Mouse (Mus musculus) liver, postnatal 0 days (tissue): ENCODE data around the gene Ahcyl1.

Source experiments
- CTCF ChIP-seq: sonication (generic); IDR thresholded peaks from 2 replicates; pipeline ENCODE4 v1.5.1; 2016; ENCODE audit warnings: antibody characterized with exemption, low read depth
- EP300 ChIP-seq: IDR thresholded peaks from 2 replicates; pipeline ENCODE4 v1.6.1; 2016; ENCODE audit warnings: antibody characterized with exemption, low read depth, mild to moderate bottlenecking

- TF ChIP-seq CTCF (no peak), EP300 (no peak)
Measured at GRCm38 (mm10) chr3:107635836-107636235, 60.5 kb downstream of the Ahcyl1 start.
